Mouse (Mus musculus): ENCODE results near the gene Trim34b.

DNA sequence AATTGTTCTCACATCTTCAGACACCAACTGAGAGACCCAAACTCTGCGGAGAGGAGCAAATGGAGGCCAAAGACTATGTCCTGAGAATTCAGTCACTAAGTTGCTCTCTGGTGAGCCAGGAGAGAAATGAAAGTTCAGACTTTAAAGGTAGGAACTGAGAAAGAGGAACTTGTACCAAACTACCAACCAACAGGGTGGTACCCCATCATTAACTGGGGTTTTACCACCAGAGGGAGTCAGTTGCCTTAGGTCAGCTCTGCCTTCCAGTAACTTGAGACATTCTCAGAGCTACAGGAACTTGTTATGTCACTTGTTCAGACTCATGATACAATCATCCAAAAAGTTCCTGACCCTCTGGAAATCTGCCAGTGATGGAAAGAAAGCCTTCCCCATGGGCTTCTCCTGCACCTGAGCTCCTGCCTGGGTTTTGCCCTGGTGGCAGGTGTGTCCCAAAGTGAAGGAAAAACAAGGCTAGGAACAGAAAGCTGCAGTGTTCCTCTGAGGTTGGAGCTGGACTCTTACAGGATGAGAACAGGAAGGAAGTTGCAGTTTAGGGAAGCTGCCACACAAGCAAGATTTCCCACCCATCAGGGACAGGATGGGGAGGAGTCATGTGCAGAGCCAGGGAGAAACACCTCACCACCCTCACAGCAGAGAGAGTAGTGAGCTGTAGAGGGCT lies 40.6 kb downstream of the Trim34b start, which contains the start of gene Trim30b:
- TF ChIP-seq POLR2A (IDR thresholded peaks at IDR 0.05; ENCODE audit: insufficient read length, low read depth), result no peak
- no peak for TF ChIP-seq TCF12 (IDR thresholded peaks at IDR 0.05; ENCODE audit: insufficient read depth, poor library complexity, severe bottlenecking)
- no peak for TF ChIP-seq MAX (IDR thresholded peaks at IDR 0.05; ENCODE audit: low read depth)
